Mouse (Mus musculus): Measurements from ENCODE around the gene Sesn1.

Gene Sesn1

GRCm38 (mm10) chr10:41875624-41876023 is 65.9 kb downstream of the Sesn1 start:
- DNase-seq = no peak

- DNase-seq = no peak
These were observed 68.6 kb downstream of the Sesn1 start for GRCm38 (mm10) chr10:41878344-41878743.

DNA sequence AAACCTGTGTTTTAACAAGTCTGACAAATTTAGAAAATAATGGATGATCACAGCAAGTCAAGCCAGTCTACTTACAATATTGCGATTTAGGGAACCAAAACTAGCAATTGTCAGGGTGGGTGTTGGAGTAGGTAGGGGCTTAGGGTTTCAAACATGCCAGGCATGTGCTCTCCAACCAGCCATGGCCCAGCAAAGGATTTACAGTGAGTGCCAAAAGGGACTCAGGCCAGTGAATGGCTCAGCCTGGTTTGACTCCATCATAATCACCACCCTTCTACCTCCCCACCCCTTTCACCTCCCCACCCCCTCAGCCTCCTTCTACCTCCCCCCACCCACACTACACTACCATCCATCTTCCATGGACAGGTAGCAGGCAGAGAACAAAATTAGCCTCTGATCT is 69.9 kb downstream of the Sesn1 start:
- DNase-seq = no peak

- DNase-seq = peak; percentile 20
These were observed 70.5 kb downstream of the Sesn1 start for GRCm38 (mm10) chr10:41880206-41880605.

DNA sequence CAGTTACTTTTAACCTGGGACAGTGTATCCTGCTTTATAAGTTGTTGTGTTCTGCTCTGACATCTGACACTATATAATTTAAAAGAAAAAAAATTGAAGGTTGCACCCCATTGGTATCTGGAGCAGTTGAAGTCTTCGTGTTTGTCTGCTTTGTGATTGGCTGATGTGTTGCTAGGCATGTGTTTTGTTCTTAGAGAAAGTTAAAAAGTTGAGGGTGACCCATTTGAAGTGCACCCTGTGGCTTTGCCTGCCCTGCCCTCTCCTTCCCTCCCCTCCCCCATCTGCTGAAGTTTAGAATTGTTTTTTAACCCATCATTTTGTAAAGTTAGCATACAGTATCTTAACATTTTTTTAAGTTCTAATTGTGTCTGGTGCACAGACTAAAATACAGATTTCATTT is 71.0 kb downstream of the Sesn1 start:
- DNase-seq = no peak

GRCm38 (mm10) chr10:41881438-41881837 is 71.7 kb downstream of the Sesn1 start:
- no peak for DNase-seq

- DNase-seq = peak; percentile 36
These were observed 74.2 kb downstream of the Sesn1 start for GRCm38 (mm10) chr10:41883741-41884575.

- peak; percentile 97 for DNase-seq
These were observed 77.5 kb downstream of the Sesn1 start for GRCm38 (mm10) chr10:41887080-41887821.

DNA sequence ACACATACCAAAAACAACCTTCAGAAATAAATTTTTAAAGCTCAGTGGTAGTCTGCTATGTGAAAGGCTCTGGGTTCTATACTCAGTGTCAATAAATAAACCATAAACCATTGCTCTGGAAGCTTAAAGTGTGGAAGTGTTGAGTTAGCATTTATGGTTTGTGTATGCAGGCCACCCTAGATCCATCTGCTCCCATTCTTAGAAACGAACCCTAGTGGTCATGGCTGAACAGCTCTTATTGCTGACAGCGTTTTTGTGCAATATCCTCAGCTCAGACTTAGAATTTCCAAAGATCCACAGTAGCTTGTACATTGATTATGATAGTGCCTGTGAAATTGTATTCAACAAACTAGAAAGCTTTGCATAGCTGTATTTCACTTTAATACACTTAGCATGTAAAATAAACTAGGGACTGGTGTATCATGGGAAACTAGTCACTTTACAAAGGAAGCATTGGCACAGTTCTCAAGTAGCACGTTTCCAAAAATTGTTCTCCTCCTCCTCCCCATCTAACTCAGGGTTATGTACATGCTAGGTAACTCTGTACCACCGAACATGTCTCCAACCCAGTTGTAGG is 78.7 kb downstream of the Sesn1 start:
- DNase-seq = peak; percentile 19

GRCm38 (mm10) chr10:41889566-41889965 is 79.8 kb downstream of the Sesn1 start:
- no peak for DNase-seq

DNA sequence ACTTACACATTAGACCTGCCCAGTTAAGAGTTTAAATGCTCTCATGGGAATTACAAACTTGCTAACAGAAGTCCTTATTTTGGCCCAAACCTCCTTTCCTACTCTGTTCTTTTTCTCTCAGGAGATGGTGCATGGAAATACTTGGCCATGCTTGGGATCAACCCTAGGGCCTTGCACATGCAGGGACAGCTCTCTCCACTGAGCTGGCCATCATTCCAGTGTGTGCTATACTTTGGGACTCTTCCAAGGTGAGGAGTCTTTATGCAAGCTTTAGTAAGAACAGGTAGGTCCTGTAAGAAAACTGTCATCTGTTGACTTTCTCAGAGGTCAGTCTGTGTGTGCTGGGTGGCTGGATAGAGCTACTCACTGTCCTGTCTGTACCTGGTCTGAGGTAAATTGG is 80.8 kb downstream of the Sesn1 start:
- DNase-seq = no peak

DNA sequence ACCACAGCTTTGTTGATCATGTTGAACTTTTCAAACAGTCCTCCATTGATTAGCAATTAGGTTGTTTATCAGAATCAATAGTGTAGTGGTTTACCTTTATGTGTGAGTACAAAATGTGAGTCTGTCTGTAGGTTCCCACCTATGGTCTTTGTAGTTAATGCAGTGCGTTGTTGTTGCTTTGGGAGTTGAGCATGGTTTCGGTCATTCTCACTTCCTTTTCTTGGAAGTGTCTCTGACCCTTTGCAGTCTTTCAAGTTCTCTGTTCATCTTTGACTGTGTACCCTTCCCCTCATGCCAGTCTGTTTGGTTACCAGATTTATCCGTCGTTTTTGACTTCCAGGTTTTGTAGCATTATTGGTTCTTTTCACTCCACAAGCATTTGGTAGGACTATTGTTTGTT is 81.6 kb downstream of the Sesn1 start:
- DNase-seq = no peak

DNA sequence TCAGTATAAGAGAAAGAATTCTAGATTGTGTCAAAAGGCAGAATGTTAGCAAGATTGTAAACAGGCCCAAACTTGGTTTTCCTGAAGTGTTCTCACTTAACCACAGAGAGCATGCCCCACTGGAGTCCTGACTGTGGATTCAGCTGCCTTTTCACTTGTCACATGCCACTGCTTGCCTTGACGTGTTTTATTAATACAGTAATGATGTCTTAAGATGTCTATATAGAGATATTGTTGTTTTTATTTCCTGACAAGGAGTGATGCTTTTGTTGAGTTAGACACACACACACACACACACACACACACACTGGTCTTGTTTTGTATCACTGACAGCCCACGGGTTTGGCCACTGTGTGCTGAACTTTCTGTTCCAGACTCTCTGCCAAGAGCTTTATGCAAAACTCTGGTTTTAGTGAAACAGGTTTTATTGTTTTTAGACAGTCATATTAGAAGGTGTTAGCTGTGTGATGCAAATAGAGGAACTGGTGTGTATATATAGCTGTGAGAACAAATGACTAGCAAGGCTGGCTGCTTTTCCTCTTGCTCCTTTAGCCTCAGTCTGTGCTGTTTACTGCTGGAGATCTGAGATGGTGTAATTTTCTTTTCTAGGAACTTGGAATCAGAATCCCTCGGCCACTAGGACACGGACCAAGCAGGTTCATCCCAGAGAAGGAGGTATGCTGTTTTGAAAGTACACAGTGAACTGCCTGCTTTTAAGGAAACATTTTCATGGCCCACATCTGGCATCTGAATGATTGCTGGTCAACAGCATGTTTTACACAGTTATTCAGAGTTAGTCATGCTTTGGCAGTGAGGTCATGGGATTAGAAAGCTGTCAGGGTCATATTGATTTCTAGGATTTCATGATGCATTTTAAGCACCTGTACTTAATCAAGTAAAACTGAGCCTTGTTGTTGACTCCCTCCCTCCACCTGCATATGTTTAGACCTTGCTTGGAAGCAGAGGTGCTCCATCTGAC is 84.0 kb downstream of the Sesn1 start:
- DNase-seq = peak; percentile 59

DNA sequence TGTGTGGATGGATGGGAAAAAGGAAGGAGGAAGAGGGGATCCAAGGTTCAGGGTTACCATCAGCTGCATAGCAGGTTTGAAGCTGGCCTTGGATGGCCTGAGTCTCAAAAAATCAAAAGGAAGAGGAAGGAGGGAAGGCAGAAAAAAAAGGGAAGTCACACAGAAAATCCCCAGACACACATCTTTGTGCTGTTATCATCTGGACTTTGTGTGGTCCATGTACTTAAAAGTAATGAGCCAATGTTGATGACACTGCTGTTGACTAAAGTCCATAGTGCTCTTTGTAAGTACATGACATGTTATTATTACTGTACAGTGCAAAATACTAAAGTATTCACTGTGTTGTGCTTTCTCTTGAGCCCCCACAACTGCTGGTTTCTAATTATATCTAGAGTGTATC is 86.7 kb downstream of the Sesn1 start:
- no peak for DNase-seq

DNA sequence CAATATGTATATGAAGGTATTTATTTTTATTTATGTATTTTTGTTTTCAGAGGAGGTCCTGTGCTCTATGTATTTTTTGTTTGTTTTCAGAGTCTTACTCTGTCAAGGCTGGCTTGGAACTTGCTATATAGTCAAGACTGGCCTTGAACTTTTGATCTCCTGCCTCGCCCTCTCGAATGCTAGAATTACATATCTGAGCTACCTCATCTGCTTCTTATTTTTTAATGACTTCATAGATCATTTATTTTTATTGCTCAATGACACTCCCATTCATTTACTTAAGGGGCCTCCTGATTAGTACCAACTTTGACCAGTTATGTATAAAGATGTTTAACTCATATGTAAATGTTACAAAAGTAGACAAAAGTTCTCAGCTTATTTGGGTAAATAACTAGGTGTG is 87.1 kb downstream of the Sesn1 start:
- no peak for DNase-seq

GRCm38 (mm10) chr10:41901456-41901855 is 91.7 kb downstream of the Sesn1 start:
- DNase-seq = no peak

- DNase-seq = no peak
These were observed 92.1 kb downstream of the Sesn1 start for GRCm38 (mm10) chr10:41901864-41902263.

DNA sequence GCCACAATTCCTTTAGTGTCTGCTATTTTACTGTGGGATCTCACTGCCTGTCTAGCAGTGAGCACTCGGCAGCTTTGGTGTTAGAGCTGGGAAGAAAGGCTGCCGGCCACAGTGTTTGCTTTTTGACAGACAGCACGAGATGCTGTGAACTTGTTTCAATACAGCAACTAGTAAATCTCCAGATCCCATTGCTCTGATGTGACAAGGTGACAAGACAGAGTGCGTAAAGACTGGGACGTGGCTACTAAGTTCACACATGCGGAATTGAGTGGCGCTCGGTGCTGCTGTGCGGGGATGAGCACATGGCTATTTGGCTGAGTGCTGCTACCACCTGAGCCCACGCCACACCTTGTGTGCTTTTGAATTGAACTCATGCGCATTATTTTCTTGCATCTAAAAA is 97.7 kb downstream of the Sesn1 start:
- no peak for DNase-seq

GRCm38 (mm10) chr10:41907950-41908349 is 98.2 kb downstream of the Sesn1 start:
- DNase-seq = no peak

- no peak for DNase-seq
These were observed 99.2 kb downstream of the Sesn1 start for GRCm38 (mm10) chr10:41908899-41909298.

DNA sequence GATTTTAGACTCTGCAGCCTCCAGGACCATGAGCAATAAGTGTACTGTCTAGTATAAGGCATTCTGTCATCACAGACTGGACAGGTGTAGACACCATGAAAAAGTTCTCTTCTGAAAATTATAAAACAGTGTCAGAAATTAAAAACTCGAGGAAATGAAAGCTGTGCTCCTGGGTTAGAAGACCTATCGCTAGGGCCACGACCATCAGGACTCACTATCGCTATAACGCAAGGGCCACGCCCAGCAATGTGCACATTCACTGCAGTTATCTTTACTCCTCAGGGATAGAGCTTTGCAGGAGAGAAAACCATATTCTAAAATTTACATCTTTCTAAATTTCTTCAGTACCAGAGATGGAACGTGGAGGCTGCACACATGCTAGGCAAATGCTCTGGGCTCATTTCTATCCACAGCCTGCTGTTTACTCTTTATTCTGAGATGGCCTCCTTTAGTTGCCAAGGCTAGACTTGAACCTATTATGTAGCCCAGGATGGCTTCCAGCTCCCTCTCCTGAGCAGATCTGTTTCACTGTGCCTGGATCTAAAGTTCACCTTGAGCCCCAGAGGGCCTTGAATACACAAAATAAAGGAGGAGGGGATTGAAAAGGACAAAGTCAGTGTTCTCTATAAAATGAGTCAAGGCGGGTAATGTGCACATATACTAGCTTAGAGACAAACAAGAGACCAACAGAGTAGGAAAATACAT is 102.7 kb downstream of the Sesn1 start:
- no peak for DNase-seq

DNA sequence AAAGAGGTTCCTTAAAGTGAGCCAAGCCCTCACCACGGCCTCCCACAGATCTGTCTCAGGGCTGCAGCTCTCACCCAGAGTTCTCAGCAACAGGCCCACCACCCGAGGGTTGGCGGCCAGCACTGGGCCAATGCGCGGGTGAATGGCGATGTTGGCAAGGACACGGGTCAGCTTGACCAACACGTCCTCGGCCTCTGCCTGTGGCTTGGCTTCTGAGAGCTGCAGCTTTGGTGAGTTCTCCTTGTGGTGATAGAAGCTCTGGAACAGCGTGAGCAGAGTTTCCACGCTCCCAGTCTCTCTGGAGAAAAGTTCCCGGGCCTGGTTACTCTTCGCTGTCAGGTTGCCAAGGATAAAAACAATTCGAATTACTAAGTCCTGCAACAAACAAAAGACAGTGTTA is 117.0 kb downstream of the Sesn1 start:
- DNase-seq = no peak
